ENCODE assay signal across 8 mouse cellular contexts in genomic region chr4:116405955-116406351, GRCm38 (mm10). TPM values are rescaled to one million over a fixed set of nuclear protein-coding genes. Genes with fewer than 3 reads are reported as not detected.
DNase-seq lines count a peak whose midpoint lies in the region; ATAC-seq and TF ChIP-seq lines count a peak whose summit lies in the region.

No protein-coding gene starts in this region.

- no peak overlapping the region for H3K27ac ChIP-seq in kidney, postnatal 0 days
- peak overlapping the region; percentile 4; the same call in 1 of the 2 replicates for H3K27ac ChIP-seq in cortical plate, adult 2 months (ENCODE audit: insufficient read depth, low read length)
- peak overlapping the region; percentile 84 for H3K27ac ChIP-seq in hindbrain, embryonic 12.5 days
- peak overlapping the region; percentile 92 for H3K27ac ChIP-seq in midbrain, embryonic 16.5 days (ENCODE audit: low read length)

- TF ChIP-seq POLR2A in cortical plate, adult 2 months (IDR thresholded peaks at IDR 0.05; ENCODE audit: extremely low read depth, insufficient read depth, low read length), result no peak

- ATAC-seq in kidney, postnatal 0 days (replicated peaks; ENCODE audit: low FRiP score, low read depth), result no peak
- ATAC-seq in hindbrain, embryonic 12.5 days (ENCODE audit: low FRiP score), result no peak
- ATAC-seq in midbrain, embryonic 16.5 days, result peak; percentile 72
- ATAC-seq in erythroid progenitor cell, adult 5-6 weeks (replicated peaks; ENCODE audit: low FRiP score, poor library complexity, severe bottlenecking), result no peak

- H3K4me2 ChIP-seq in kidney, postnatal 0 days (ENCODE audit: low read length), result peak overlapping the region; percentile 38
- H3K4me2 ChIP-seq in hindbrain, embryonic 12.5 days (replicated peaks), result peak overlapping the region; percentile 51
- peak overlapping the region; percentile 72 for H3K4me2 ChIP-seq in midbrain, embryonic 16.5 days (ENCODE audit: low read length)

- no peak overlapping the region for H3K9ac ChIP-seq in kidney, postnatal 0 days (ENCODE audit: low read depth, low read length)
- peak overlapping the region; percentile 64 for H3K9ac ChIP-seq in hindbrain, embryonic 12.5 days
- H3K9ac ChIP-seq in midbrain, embryonic 16.5 days (ENCODE audit: low read depth, low read length), result peak overlapping the region; percentile 65

- peak; percentile 29 for DNase-seq in kidney, postnatal 0 days (ENCODE audit: low spot score)
- no peak for DNase-seq in kidney, postnatal 4 days
- no peak for DNase-seq in gastrocnemius, postnatal 10 days
- no peak for DNase-seq in yolk sac, embryonic 10.5 days (ENCODE audit: low spot score)

- no peaks in the 10 kb centered on the region for H3K4me1 ChIP-seq in kidney, postnatal 0 days (replicated peaks; ENCODE audit: insufficient read depth, low read length)
- H3K4me1 ChIP-seq in cortical plate, adult 2 months (ENCODE audit: control insufficient read depth, insufficient read depth, low read length), result no peaks in the 10 kb centered on the region; the same call in 1 of the 2 replicates
- H3K4me1 ChIP-seq in hindbrain, embryonic 12.5 days, result peaks cover 7% of the 10 kb centered on the region
- peaks cover 26% of the 10 kb centered on the region for H3K4me1 ChIP-seq in midbrain, embryonic 16.5 days (ENCODE audit: control insufficient read depth, insufficient read depth, low read length)

- no peaks in the 10 kb centered on the region for H3K9me3 ChIP-seq in kidney, postnatal 0 days (replicated peaks; ENCODE audit: low read length)
- H3K9me3 ChIP-seq in hindbrain, embryonic 12.5 days (replicated peaks), result no peaks in the 10 kb centered on the region
- H3K9me3 ChIP-seq in midbrain, embryonic 16.5 days (replicated peaks; ENCODE audit: control insufficient read depth, low read length, poor library complexity, severe bottlenecking), result no peaks in the 10 kb centered on the region

- H3K36me3 ChIP-seq in kidney, postnatal 0 days (ENCODE audit: insufficient read depth, low read length), result no peaks in the 10 kb centered on the region
- no peaks in the 10 kb centered on the region for H3K36me3 ChIP-seq in hindbrain, embryonic 12.5 days
- H3K36me3 ChIP-seq in midbrain, embryonic 16.5 days (ENCODE audit: control insufficient read depth, insufficient read depth, low read length), result no peaks in the 10 kb centered on the region

- no peaks in the 10 kb centered on the region for H3K27me3 ChIP-seq in kidney, postnatal 0 days (ENCODE audit: insufficient read depth, low read length)
- H3K27me3 ChIP-seq in hindbrain, embryonic 12.5 days, result no peaks in the 10 kb centered on the region
- H3K27me3 ChIP-seq in midbrain, embryonic 16.5 days (ENCODE audit: control insufficient read depth, insufficient read depth, low read depth, low read length), result no peaks in the 10 kb centered on the region

- no peak for TF ChIP-seq CTCF in kidney, postnatal 0 days (IDR thresholded peaks at IDR 0.05; ENCODE audit: low read depth)
- no peak for TF ChIP-seq CTCF in cortical plate, adult 2 months (IDR thresholded peaks at IDR 0.05; ENCODE audit: extremely low read depth, insufficient read depth, low read length)

- peak overlapping the region; percentile 9; the same call in 1 of the 2 replicates for H3K4me3 ChIP-seq in kidney, postnatal 0 days (replicated peaks; ENCODE audit: low read depth, low read length)
- peak overlapping the region; percentile 48 for H3K4me3 ChIP-seq in cortical plate, adult 2 months (ENCODE audit: insufficient read depth, low read length)
- H3K4me3 ChIP-seq in hindbrain, embryonic 12.5 days, result peak overlapping the region; percentile 26
- H3K4me3 ChIP-seq in midbrain, embryonic 16.5 days (ENCODE audit: low read depth, low read length), result peak overlapping the region; percentile 40

- 40% methylated on average over 8 of the region's 8 CpGs for WGBS in kidney, postnatal 0 days
- 16% methylated on average over 8 of the region's 8 CpGs for whole genome bisulfite sequencing in hindbrain, embryonic 12.5 days
- under 1% methylated on average over 8 of the region's 8 CpGs for WGBS in midbrain, embryonic 16.5 days

RNA-seq across cellular contexts. Expression of gene Mast2, which starts 58.0 kb away (rescaled TPM):
- polyA plus RNA-seq in kidney, postnatal 0 days (2015; fragmentation: Nextera tagmentation; extraction: Ambion mirVana), result 7.4 and 8.8 TPM in 2 replicates
- 87.3 and 98.0 TPM in 2 replicates for polyA plus RNA-seq in cortical plate, adult 2 months (2012; rRNA removed)
- 42.1 and 43.2 TPM in 2 replicates for polyA plus RNA-seq in hindbrain, embryonic 12.5 days (2016; fragmentation: Nextera tagmentation; extraction: Ambion mirVana)
- 47.2 and 52.4 TPM in 2 replicates for polyA plus RNA-seq in midbrain, embryonic 16.5 days (2015; fragmentation: Nextera tagmentation; extraction: Ambion mirVana)
- total RNA-seq in erythroid progenitor cell, adult 5-6 weeks (2015; ENCODE audit: low replicate concordance), result 62.0 and 89.0 TPM in 2 replicates
- 66.4 and 76.9 TPM in 2 replicates for total RNA-seq in erythroid progenitor cell, adult 5-6 weeks (2017; ENCODE audit: low replicate concordance)
- total RNA-seq in gastrocnemius, postnatal 10 days (2021), result 10 to 100 TPM; 50.1 to 59.8 TPM
